Mouse (Mus musculus) gastrocnemius, postnatal 25 days (tissue): ENCODE data around the gene Pigs. TPM values are rescaled to one million over a fixed set of nuclear protein-coding genes. Genes with fewer than 3 reads are reported as not detected.

Source experiments
- DNase-seq: peaks from one replicate; pipeline ENCODE4 v3.0.0; 2022
- long read RNA-seq, 2 experiments: library from polyadenylated mRNA; stranded (forward); transcript quantifications; one replicate each; pipeline ENCODE4 v2.0.0; 2021
- total RNA-seq, 2 experiments: library from RNA; stranded (reverse); gene quantifications; 1 replicate in 1 of 2; 2 replicates in 1 of 2; pipeline ENCODE4 v1.2.3; 2021

Gene Pigs
- 10 to 100 TPM; 18.3 to 20.4 TPM for total RNA-seq
- long read RNA-seq, experiment 1, transcript Pigs-201 (12 exons, 2,501 nt), result major isoform, 15 of 29 reads
- long read RNA-seq, experiment 1, partial matches to known transcripts, result 7 of 29 reads
- long read RNA-seq, experiment 1, other reads (novel, unspliced or antisense), result 7 of 29 reads
- long read RNA-seq, experiment 2, transcript Pigs-201 (12 exons, 2,501 nt), result major isoform, 30 of 43 reads
- long read RNA-seq, experiment 2, partial matches to known transcripts, result 3 of 43 reads
- long read RNA-seq, experiment 2, other reads (novel, unspliced or antisense), result 10 of 43 reads

DNA sequence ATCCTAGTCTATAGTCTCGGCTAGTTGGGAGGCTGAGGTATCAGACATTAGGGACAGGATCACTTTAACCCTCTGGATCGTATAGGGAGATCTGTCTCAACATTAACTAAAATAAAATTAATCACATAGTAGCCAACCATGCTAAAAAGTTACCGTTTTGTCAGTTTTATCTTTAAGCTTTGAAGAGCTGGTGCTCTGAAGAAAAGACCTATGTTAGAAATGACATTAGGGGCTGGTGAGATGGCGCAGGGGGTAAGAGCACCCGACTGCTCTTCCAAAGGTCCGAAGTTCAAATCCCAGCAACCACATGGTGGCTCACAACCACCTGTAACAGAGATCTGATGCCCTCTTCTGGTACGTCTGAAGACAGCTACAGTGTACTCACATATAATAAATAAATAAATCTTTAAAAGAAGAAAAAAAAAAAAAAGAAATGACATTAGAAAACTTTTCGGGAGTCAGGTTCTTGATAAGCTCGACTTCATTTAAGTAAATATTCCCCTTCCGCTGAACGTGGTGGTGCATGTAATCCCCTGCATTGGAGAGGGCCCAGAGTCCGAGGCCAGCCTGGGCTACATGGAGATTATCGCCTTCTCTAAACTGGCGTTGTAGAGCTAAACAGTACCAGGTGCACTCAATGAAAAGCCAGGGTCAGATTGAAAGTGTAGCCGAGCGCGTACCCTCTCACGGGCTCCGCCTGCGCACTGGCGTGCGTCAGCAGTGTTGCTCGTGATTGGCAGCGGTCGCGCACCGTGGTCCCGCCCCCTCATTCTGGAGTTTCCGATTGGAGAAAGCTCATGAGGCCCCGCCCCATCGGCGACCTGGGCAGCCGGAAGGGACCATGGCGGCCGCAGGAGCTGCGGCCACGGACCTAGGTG, at the start of gene Pigs:
Gene Pigs (plus strand): TSS at position 782 of the 878 bp plus-strand sequence.
- DNase-seq, result peak; percentile 95

GRCm38 (mm10) chr11:78278853-78279252, 49.4 kb upstream of the Pigs start:
- DNase-seq, result no peak

DNA sequence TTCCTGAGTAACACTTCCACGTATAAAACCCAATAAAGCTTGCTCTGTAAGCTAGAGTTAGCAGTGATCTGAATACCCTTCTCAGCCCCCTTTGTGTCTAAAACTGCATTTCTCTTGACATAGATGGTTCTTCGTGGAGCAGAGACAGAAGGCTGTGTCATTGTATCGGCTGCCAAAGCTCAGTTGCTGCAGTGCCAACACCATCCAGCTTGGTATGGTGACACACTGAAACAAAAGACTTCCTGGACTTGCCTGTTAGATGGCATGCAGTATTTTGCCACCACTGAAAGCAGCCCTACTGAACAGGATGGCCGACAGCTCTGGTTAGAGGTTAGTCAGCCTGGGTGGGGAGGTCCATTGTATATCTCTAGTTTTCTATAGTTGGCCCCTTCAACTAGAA, 48.6 kb upstream of the Pigs start:
- DNase-seq, result no peak

DNA sequence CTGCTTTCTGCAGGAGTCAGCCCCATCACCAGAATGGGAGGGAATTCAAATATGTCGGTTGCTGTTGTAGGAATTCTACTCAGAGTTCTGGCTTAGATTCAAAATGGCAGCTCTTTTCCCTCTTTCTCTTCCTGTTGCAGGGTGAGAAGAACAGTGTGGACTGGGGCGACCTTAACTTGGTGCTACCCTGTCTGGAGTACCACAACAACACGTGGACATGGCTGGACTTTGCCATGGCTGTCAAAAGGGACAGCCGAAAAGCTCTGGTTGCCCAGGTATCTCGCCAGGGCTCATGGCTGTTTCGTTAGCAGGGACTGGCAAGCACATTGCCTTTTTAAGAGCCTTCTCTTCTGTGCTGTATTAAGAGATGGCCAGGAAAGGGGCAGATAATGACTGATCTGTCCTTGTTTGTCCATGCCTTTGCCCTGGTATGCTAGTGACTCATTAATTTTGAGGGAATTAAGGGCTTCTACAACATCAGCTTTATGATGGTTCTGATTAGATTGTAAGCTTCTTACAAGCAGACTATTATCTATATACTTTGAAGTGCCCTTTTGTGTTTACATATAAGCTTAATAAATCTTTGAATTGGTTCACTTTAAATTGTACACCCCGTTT, 39.0 kb upstream of the Pigs start:
- DNase-seq, result no peak

DNA sequence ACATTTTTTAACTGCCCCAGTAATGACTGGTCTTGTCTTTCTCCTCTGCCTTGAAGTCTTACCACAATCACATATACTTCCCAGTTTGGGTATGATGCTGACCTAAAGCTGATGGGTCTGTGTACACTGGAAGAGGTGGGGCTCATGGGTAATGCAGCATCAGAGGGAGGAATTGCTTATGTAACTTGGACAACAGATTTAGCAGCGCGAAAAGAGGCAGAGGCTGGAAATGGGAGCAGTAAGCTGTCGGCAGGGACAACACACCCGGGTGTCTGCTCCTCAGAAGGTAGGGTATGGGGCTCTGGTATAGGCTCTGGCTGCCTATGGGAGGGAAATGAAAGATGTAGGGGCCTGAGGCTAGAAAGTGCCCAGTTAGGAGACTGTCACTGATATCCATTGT, 37.6 kb upstream of the Pigs start, which contains the start of gene BC030499:
Gene BC030499 (plus strand): TSS at position 188 of the 400 bp plus-strand sequence.
- DNase-seq, result no peak

- no peak for DNase-seq
Observed at GRCm38 (mm10) chr11:78294585-78294984, 33.6 kb upstream of the Pigs start.

GRCm38 (mm10) chr11:78300917-78301316, 27.3 kb upstream of the Pigs start:
- DNase-seq, result no peak

GRCm38 (mm10) chr11:78301357-78302084, 26.7 kb upstream of the Pigs start, which contains the start of gene Spag5:
TSS of gene Spag5 (plus strand) at chr11:78301529.
- DNase-seq, result peak; percentile 90

GRCm38 (mm10) chr11:78305272-78305671, 22.9 kb upstream of the Pigs start:
- DNase-seq, result no peak

DNA sequence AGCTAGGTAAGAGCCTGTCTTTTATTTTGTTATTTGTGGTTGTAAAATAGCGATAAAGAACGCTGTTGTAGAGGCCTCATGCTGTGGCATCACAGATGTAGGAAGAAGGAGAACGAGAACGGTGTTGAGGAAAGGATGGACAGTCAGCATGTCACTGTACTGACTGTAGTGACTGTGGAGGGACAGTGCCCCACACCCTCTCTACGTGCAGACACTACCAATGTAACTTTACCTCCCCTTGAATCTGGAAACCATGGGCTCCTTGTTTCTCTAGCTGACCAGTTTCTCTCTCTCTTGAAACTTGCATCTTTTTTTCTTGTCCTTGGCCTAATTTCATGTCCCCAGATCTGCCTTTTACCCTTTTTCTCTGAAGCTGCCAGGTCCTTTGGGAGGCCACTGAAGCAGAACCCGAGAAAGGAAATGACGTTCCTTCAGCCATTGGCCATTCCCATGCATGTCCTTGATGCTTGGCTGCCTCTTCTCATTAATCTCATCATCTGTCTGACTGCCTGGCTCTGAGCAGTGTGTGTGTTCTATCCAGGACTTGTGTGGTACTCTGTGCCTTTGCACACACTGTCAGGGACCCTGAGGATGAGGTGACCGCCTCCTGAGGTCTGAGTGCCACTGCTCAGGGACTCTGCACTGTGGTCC, 17.2 kb upstream of the Pigs start:
- no peak for DNase-seq

DNA sequence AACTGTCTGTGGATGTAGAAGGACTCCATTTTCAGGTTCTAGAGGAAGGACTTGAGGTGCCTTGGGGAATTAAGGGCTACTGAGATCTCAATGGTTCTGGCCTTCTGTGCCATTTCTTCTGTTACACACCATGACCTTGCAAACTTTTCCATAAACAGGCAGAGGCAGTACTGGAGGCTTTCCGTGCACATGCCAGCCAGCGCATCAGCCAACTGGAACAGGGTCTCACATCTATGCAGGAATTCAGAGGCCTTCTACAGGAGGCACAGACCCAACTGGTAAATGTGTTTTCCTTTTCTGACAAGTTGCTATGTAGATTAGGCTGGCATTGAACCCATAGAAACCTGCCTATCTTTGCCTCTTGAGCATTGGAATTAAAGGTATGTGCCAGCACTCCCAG, 14.6 kb upstream of the Pigs start:
- DNase-seq, result no peak

DNA sequence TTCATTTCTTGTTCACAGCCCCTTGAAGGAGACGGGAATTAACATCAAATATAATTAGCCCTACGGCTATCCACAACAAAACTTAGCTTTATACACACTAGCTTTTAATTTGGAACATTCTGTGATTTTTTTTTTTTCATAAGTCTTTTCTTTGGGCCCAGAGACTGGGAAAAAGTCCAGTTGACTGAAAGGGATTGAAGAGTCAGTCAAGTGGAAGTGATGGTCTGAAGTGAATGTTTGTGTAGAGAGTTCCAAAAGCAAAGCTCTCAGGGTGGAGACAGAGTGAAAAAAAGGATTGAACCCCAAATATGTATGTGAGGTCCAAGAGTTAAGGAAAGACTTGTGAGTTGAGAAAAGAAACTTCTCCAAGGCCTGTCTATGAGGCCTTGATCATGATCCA, 9.8 kb upstream of the Pigs start:
- DNase-seq, result no peak

GRCm38 (mm10) chr11:78322076-78322831, 6.0 kb upstream of the Pigs start:
- no peak for DNase-seq

GRCm38 (mm10) chr11:78322860-78323259, 5.4 kb upstream of the Pigs start, which contains the start of gene Aldoc:
TSS of gene Aldoc (plus strand) at chr11:78322968.
- peak; percentile 69 for DNase-seq

DNA sequence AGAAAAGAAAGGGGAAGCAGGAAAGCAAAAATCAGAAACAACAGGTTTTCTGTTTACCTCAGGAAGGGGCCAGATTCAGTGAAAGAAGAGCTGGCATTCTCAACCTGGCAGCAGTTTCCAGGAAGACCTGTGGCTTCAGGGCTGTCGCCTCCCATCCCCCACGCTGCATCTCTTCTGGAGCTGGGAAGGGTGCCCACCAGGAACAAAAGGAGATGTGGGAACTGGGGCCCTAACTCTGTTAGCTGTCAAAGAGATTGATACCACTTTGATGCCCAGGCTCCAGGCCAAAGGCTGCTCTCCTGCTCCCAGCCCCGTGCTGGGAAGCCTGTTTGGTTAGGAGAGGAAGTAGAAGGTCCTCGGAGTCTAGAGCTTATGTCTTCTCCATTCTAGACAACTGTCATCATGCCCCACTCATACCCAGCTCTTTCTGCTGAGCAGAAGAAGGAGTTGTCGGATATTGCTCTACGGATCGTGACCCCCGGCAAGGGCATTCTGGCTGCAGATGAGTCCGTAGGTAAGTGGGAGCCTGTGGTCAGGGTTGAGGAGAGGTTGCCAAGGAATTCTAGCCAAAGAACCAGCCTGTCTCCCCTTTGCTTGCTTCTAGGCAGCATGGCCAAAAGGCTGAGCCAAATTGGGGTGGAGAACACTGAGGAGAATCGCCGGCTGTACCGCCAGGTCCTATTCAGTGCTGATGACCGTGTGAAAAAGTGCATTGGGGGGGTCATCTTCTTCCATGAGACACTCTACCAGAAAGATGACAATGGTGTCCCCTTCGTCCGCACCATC, 4.0 kb upstream of the Pigs start:
- DNase-seq, result no peak

DNA sequence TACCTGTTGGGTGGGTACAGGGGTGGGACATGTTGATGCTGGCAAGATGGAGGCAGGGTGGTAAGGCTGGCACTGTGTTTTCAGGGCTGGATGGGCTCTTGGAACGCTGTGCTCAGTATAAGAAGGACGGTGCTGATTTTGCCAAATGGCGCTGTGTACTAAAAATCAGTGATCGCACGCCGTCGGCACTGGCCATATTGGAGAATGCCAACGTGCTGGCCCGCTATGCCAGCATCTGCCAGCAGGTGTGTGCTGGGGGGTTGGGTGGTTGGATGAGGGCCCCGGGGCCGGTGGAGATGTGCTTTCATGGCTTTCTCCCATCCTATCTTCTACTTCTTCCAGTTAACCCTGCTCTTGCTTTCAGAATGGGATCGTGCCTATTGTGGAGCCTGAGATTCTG, 3.2 kb upstream of the Pigs start:
- DNase-seq, result no peak

DNA sequence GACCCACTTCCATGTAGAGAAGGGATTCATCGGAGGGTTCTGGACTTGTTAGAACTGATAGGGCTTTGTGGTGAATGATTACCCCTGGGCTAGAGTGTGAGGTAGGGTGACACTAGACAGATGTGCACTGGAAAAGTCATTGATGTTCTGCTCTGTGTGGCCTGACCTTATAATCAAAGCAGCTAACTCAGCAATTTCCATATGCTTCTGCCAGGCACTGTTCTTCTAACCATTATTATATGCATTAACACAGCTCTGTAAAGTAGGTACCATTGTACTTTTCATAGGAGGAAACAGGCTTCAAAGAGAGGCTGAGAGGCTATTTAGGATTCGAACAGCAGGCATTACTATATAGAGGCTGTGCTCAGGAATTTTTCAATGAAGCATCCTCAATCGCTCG, 1.0 kb upstream of the Pigs start:
- no peak for DNase-seq

- no peak for DNase-seq
Observed at GRCm38 (mm10) chr11:78328512-78329056, 369 bp downstream of the Pigs start.

- DNase-seq, result no peak
Observed at GRCm38 (mm10) chr11:78332676-78333075, 4.5 kb downstream of the Pigs start.

DNA sequence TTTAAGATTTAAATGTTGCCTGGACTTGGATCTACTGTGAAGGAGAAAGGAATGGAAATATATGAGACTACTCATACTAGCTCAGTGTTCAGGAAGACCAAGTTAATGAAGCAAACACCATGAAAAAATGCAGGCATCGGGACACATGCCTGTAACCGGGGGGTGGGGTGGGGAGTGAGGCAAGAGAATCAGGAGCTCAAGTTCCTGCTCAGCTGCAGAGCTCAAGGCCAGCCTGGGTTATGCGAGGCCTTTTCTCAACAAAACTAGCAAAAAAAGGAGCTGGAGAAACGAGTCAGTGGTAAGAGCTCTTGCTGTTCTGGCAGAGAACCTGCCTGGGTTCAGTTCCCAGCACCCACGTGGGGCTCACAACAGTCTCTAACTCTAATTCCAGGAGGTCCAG, 5.8 kb downstream of the Pigs start:
- no peak for DNase-seq
